Mouse (Mus musculus) liver, adult 10 weeks (tissue): ENCODE measurements around the gene Jade3. TPM values are rescaled to one million over a fixed set of nuclear protein-coding genes. Genes with fewer than 3 reads are reported as not detected.

Experiments used
- polyA plus RNA-seq: library from polyadenylated mRNA; stranded (reverse); fragments of 350-450 nt; fragmentation: Illumina TruSeq; extraction: RNeasy Lipid Tissue Mini Kit (QIAGEN cat#74804); gene quantifications from one replicate; pipeline ENCODE4 v1.2.3, GENCODE M21; 2014; ENCODE audit warnings: low read depth, low replicate concordance

Gene Jade3
- polyA plus RNA-seq, result 4.2 TPM

GRCm38 (mm10) chrX:20425140-20425838 is at the start of gene Jade3:
Gene Jade3 (plus strand): TSS chrX:20425688.

GRCm38 (mm10) chrX:20549532-20549931 is 124.0 kb downstream of the Jade3 start, which contains the start of gene Rgn:
Gene Rgn (plus strand): TSS chrX:20549787.

Other genes starting within 250 kb of the Jade3 start
- gene Slc9a7, start 133.9 kb upstream of the Jade3 start, polyA plus RNA-seq, result 0.58 TPM
- 16.3 TPM for gene Rp2, start 61.2 kb upstream of the Jade3 start, polyA plus RNA-seq
- gene Rgn, start 124.1 kb downstream of the Jade3 start, polyA plus RNA-seq, result 4,203 TPM
- 4.8 TPM for gene Rbm10, start 191.8 kb downstream of the Jade3 start, polyA plus RNA-seq
- gene Ndufb11, start 191.9 kb downstream of the Jade3 start, polyA plus RNA-seq, result 62.3 TPM
- gene Uba1, start 232.6 kb downstream of the Jade3 start, polyA plus RNA-seq, result 70.6 TPM